In the genomic region with DNA sequence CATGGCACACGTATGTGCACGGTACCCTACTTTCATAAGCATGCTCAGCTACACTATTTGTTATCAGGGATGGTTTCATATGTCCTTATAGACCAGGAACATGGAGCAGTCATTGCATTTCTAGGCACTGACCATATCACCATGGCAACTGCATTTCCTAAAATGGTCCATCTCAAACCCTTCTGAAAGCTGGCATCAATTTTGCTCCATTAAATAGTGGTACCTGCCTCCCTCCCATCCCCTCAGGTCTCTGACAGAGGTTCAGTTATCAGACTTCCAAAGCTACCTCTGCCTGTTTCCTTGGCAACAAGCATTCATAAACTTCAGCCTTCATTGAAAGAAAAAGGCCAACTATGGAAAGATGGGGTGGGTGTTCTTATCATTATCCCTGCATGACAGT, we compare ENCODE assay signal across 20 mouse cellular contexts.
A peak's percentile ranks its signal among the peaks of the same experiment; 100 is the strongest.
DNase-seq lines count a peak whose midpoint lies in the region; ATAC-seq and TF ChIP-seq lines count a peak whose summit lies in the region.
"Had no signal": no experiment of that assay in that cellular context is flagged by ENCODE, and none has a peak within 500 bp of the region (broad histone marks: within the 10 kb centered on the region; RNA-seq: fewer than 3 reads in every experiment).

No protein-coding gene starts in this region.

- no peak for TF ChIP-seq CTCF in forebrain, postnatal 0 days (IDR thresholded peaks at IDR 0.05; ENCODE audit: low read depth)

- no peak overlapping the region for H3K27ac ChIP-seq in forebrain, postnatal 0 days (ENCODE audit: low read depth, low read length)
- no peak overlapping the region for H3K27ac ChIP-seq in forebrain, embryonic 12.5 days
- no peak overlapping the region for H3K27ac ChIP-seq in midbrain, embryonic 11.5 days (ENCODE audit: low read depth, low read length)
- no peak overlapping the region for H3K27ac ChIP-seq in midbrain, embryonic 10.5 days (replicated peaks)
- H3K27ac ChIP-seq in midbrain, embryonic 15.5 days, result 0 out of 2 replicates have a peak overlapping the region, but pooled peaks have one; percentile 3
- H3K27ac ChIP-seq: hindbrain, embryonic 13.5 days had no signal

- no peak overlapping the region for H3K4me2 ChIP-seq in forebrain, postnatal 0 days (ENCODE audit: low read depth)
- H3K4me2 ChIP-seq in forebrain, embryonic 12.5 days, result no peak overlapping the region
- no peak overlapping the region for H3K4me2 ChIP-seq in midbrain, embryonic 11.5 days
- H3K4me2 ChIP-seq in midbrain, embryonic 15.5 days, result no peak overlapping the region
- H3K4me2 ChIP-seq: heart, embryonic 12.5 days; hindbrain, embryonic 13.5 days had no signal

- H3K27me3 ChIP-seq in forebrain, postnatal 0 days (ENCODE audit: insufficient read depth, low read length), result no peaks in the 10 kb centered on the region
- H3K27me3 ChIP-seq in forebrain, embryonic 12.5 days, result no peaks in the 10 kb centered on the region
- H3K27me3 ChIP-seq in midbrain, embryonic 11.5 days (ENCODE audit: control insufficient read depth, insufficient read depth, low read length), result no peaks in the 10 kb centered on the region
- no peaks in the 10 kb centered on the region for H3K27me3 ChIP-seq in midbrain, embryonic 10.5 days (ENCODE audit: low read depth, poor library complexity, severe bottlenecking)
- no peaks in the 10 kb centered on the region for H3K27me3 ChIP-seq in midbrain, embryonic 15.5 days (replicated peaks)
- H3K27me3 ChIP-seq: heart, embryonic 12.5 days; hindbrain, embryonic 13.5 days had no signal

- peak; percentile 30 for DNase-seq in forebrain, postnatal 0 days
- peak; percentile 49 for DNase-seq in midbrain, embryonic 11.5 days (ENCODE audit: low spot score, missing footprints)
- DNase-seq in midbrain, embryonic 10.5 days (ENCODE audit: low spot score), result no peak
- DNase-seq in thymus, postnatal 10 days (ENCODE audit: low spot score in 2 of 2), result no peak
- no peak for DNase-seq in frontal cortex, postnatal 14 days (ENCODE audit: low spot score in 2 of 2)
- DNase-seq: adrenal gland, adult 8-10 months; B cell, adult 2 months; cerebellum, adult 2 months; cerebellum, postnatal 10 days; gastrocnemius, postnatal 10 days; heart, postnatal 36 days had no signal

- WGBS in forebrain, postnatal 0 days, result 93% methylated on average over 2 of the region's 2 CpGs
- WGBS in forebrain, embryonic 12.5 days, result 93% methylated on average over 2 of the region's 2 CpGs
- 95% methylated on average over 2 of the region's 2 CpGs for WGBS in midbrain, embryonic 11.5 days
- WGBS in midbrain, embryonic 10.5 days, result 95% methylated on average over 2 of the region's 2 CpGs
- 94% methylated on average over 2 of the region's 2 CpGs for WGBS in midbrain, embryonic 15.5 days

- no peak overlapping the region for H3K9ac ChIP-seq in forebrain, postnatal 0 days
- H3K9ac ChIP-seq in forebrain, embryonic 12.5 days, result no peak overlapping the region
- no peak overlapping the region for H3K9ac ChIP-seq in midbrain, embryonic 11.5 days (ENCODE audit: low read length)
- H3K9ac ChIP-seq in midbrain, embryonic 15.5 days, result no peak overlapping the region
- H3K9ac ChIP-seq: heart, embryonic 12.5 days; hindbrain, embryonic 13.5 days had no signal

- no peaks in the 10 kb centered on the region for H3K36me3 ChIP-seq in forebrain, postnatal 0 days (ENCODE audit: insufficient read depth)
- no peaks in the 10 kb centered on the region for H3K36me3 ChIP-seq in forebrain, embryonic 12.5 days (replicated peaks)
- H3K36me3 ChIP-seq in midbrain, embryonic 11.5 days (ENCODE audit: control insufficient read depth, insufficient read depth, low read length), result no peaks in the 10 kb centered on the region
- no peaks in the 10 kb centered on the region for H3K36me3 ChIP-seq in midbrain, embryonic 10.5 days
- no peaks in the 10 kb centered on the region for H3K36me3 ChIP-seq in midbrain, embryonic 15.5 days (replicated peaks)
- H3K36me3 ChIP-seq: embryonic facial prominence, embryonic 10.5 days; heart, embryonic 12.5 days; hindbrain, embryonic 13.5 days had no signal

- no peak overlapping the region for H3K4me3 ChIP-seq in forebrain, postnatal 0 days (ENCODE audit: low read depth, low read length)
- no peak overlapping the region for H3K4me3 ChIP-seq in forebrain, embryonic 12.5 days (replicated peaks)
- no peak overlapping the region for H3K4me3 ChIP-seq in midbrain, embryonic 11.5 days (ENCODE audit: low read depth, low read length)
- no peak overlapping the region for H3K4me3 ChIP-seq in midbrain, embryonic 10.5 days
- H3K4me3 ChIP-seq in midbrain, embryonic 15.5 days, result no peak overlapping the region
- H3K4me3 ChIP-seq: embryonic facial prominence, embryonic 10.5 days; heart, embryonic 12.5 days; hindbrain, embryonic 13.5 days had no signal

- H3K9me3 ChIP-seq in forebrain, postnatal 0 days (ENCODE audit: low read length), result no peaks in the 10 kb centered on the region
- H3K9me3 ChIP-seq in forebrain, embryonic 12.5 days, result no peaks in the 10 kb centered on the region
- no peaks in the 10 kb centered on the region for H3K9me3 ChIP-seq in midbrain, embryonic 11.5 days (ENCODE audit: control insufficient read depth, low read length)
- no peaks in the 10 kb centered on the region for H3K9me3 ChIP-seq in midbrain, embryonic 10.5 days (replicated peaks)
- no peaks in the 10 kb centered on the region for H3K9me3 ChIP-seq in midbrain, embryonic 15.5 days
- H3K9me3 ChIP-seq: embryonic facial prominence, embryonic 10.5 days; G1E; heart, embryonic 12.5 days; hindbrain, embryonic 13.5 days had no signal

- no peaks in the 10 kb centered on the region for H3K4me1 ChIP-seq in forebrain, postnatal 0 days (ENCODE audit: insufficient read depth)
- H3K4me1 ChIP-seq in forebrain, embryonic 12.5 days, result no peaks in the 10 kb centered on the region
- H3K4me1 ChIP-seq in midbrain, embryonic 11.5 days (ENCODE audit: control insufficient read depth, insufficient read depth, low read length), result no peaks in the 10 kb centered on the region
- H3K4me1 ChIP-seq in midbrain, embryonic 10.5 days, result no peaks in the 10 kb centered on the region
- H3K4me1 ChIP-seq in midbrain, embryonic 15.5 days, result peaks cover 11% of the 10 kb centered on the region
- H3K4me1 ChIP-seq: hindbrain, embryonic 13.5 days had no signal

- peak; percentile 34; the same call in 1 of the 2 replicates for ATAC-seq in forebrain, postnatal 0 days
- ATAC-seq in forebrain, embryonic 12.5 days (ENCODE audit: low FRiP score), result no peak
- no peak for ATAC-seq in midbrain, embryonic 11.5 days (ENCODE audit: low FRiP score)
- ATAC-seq in midbrain, embryonic 15.5 days (replicated peaks), result 0 out of 2 replicates have a peak, but pooled peaks have one; percentile 62
- ATAC-seq: CD4-positive, CD25-positive, alpha-beta regulatory T cell, adult 4 months; forebrain, embryonic 14.5 days; intestine, embryonic 16.5 days had no signal

Comparison
In these comparisons a context has a peak if more than half of its experiments do, and no peak if none do; other contexts are left out.
1. ATAC-seq: peak in forebrain, postnatal 0 days (single experiment) and midbrain, embryonic 15.5 days (single experiment); none in forebrain, embryonic 12.5 days (single experiment) and midbrain, embryonic 11.5 days (single experiment).
2. DNase-seq: peak in forebrain, postnatal 0 days (single experiment) and midbrain, embryonic 11.5 days (single experiment); none in midbrain, embryonic 10.5 days (single experiment), thymus, postnatal 10 days (0 of 2) and frontal cortex, postnatal 14 days (0 of 2).